Mouse (Mus musculus): ENCODE results near the gene Col26a1.

DNA sequence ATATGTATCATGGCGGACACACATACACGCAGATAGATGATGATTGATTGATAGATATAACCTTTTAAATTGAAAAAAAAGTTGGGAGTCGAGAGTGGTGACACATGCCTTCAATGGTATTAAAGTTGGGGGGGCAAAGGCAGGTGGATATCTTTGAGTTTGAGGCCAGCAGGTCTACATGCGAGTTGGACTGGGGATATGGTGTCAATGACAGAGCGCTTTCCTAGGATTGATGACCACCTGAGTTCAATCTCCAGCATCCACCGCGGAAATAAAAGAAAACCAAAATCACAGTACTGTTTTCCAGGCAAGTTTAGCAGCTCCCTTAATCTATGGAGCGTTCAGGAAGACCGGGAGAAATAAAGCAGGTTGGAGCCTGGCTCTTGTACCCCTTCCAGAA is 24.6 kb upstream of the Col26a1 start:
- TF ChIP-seq CTCF (IDR thresholded peaks at IDR 0.05; ENCODE audit: low read depth) = no peak
- no peak for TF ChIP-seq EP300 (IDR thresholded peaks at IDR 0.05; ENCODE audit: low read depth)
